Mouse (Mus musculus): Measurements from ENCODE around the gene Pnpla7. TPM values are rescaled to one million over a fixed set of nuclear protein-coding genes. Genes with fewer than 3 reads are reported as not detected.
"Not testable (repeated sequence)": the region's sequence is repeated elsewhere in the genome, so short reads cannot be mapped to it uniquely, and the experiment has no call there.

Gene Pnpla7
- polyA plus RNA-seq, 1 experiment, result 20.1 TPM

DNA sequence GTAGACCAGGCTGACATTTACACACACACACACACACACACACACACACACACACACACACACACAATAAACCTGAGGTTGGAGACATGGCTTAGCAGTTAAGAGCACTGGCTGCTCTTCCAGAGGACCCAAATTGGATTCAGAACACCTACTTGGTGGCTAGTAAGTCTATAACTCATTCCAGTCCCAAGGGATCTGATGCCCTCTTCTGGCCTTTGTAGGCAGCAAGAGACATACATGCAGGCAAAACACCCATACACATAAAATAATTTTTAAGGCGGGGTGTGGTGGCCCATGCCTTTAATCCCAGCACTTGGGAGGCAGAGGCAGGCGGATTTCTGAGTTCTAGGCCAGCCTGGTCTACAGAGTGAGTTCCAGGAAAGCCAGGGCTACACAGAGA, 31.5 kb upstream of the Pnpla7 start:
- H3K27ac ChIP-seq (ENCODE audit: insufficient read depth, low read length); H3K4me1 ChIP-seq (ENCODE audit: control insufficient read depth, insufficient read depth, low read length); H3K4me3 ChIP-seq (ENCODE audit: insufficient read depth, low read length): not testable (repeated sequence)
- peak; percentile 37; the same call in 1 of the 2 replicates for TF ChIP-seq CTCF (IDR thresholded peaks at IDR 0.05; ENCODE audit: extremely low read depth, insufficient read depth, low read length)

GRCm38 (mm10) chr2:24949421-24950188, 26.2 kb upstream of the Pnpla7 start, which contains the start of gene Zmynd19:
TSS of gene Zmynd19 (plus strand) at chr2:24949792.
- H3K27ac ChIP-seq (ENCODE audit: insufficient read depth, low read length), result no peak within 1 kb of the TSS
- H3K4me3 ChIP-seq (ENCODE audit: insufficient read depth, low read length), result peak within 1 kb of the TSS; percentile 42
- 0 out of 2 replicates have a peak, but pooled peaks cover 1% of the 10 kb centered on the region for H3K4me1 ChIP-seq (ENCODE audit: control insufficient read depth, insufficient read depth, low read length)
- TF ChIP-seq CTCF (IDR thresholded peaks at IDR 0.05; ENCODE audit: extremely low read depth, insufficient read depth, low read length) (no peak), POLR2A (IDR thresholded peaks at IDR 0.05; ENCODE audit: extremely low read depth, insufficient read depth, low read length) (no peak)

DNA sequence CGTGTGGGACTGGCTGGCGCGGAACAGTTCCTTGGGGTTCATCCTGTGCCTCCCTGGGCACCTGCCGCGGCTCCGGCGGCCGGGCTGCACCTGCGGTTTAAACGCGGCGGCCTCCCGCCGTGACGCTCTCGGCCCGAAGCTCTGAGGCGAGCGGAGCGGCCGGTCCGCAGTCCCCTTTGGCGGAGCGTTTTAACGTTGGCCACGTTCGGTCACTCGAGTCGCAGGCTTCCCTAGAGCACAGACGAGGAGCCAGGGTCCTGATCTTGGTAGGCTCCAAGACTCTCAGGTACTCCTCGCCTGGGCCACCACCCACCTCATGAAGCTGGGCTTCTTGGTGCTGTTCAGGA, 25.7 kb upstream of the Pnpla7 start:
- H3K4me1 ChIP-seq (ENCODE audit: control insufficient read depth, insufficient read depth, low read length), result 0 out of 2 replicates have a peak, but pooled peaks cover 1% of the 10 kb centered on the region
- peak overlapping the region; percentile 42 for H3K4me3 ChIP-seq (ENCODE audit: insufficient read depth, low read length)
- TF ChIP-seq CTCF (IDR thresholded peaks at IDR 0.05; ENCODE audit: extremely low read depth, insufficient read depth, low read length), result no peak
- no peak for TF ChIP-seq POLR2A (IDR thresholded peaks at IDR 0.05; ENCODE audit: extremely low read depth, insufficient read depth, low read length)
- no peak overlapping the region for H3K27ac ChIP-seq (ENCODE audit: insufficient read depth, low read length)

GRCm38 (mm10) chr2:24952537-24953055, 23.2 kb upstream of the Pnpla7 start:
- Histone ChIP-seq H3K4me1 (ENCODE audit: control insufficient read depth, insufficient read depth, low read length) (0 out of 2 replicates have a peak, but pooled peaks cover 1% of the 10 kb centered on the region), H3K27ac (ENCODE audit: insufficient read depth, low read length) (no peak overlapping the region), H3K4me3 (ENCODE audit: insufficient read depth, low read length) (no peak overlapping the region)
- TF ChIP-seq POLR2A (IDR thresholded peaks at IDR 0.05; ENCODE audit: extremely low read depth, insufficient read depth, low read length) (no peak), CTCF (IDR thresholded peaks at IDR 0.05; ENCODE audit: extremely low read depth, insufficient read depth, low read length) (no peak)

GRCm38 (mm10) chr2:24960910-24961309, 14.9 kb upstream of the Pnpla7 start:
- Histone ChIP-seq H3K4me1 (ENCODE audit: control insufficient read depth, insufficient read depth, low read length) (peaks cover 4% of the 10 kb centered on the region; the same call in 1 of the 2 replicates), H3K27ac (ENCODE audit: insufficient read depth, low read length) (no peak overlapping the region), H3K4me3 (ENCODE audit: insufficient read depth, low read length) (no peak overlapping the region)
- TF ChIP-seq POLR2A (IDR thresholded peaks at IDR 0.05; ENCODE audit: extremely low read depth, insufficient read depth, low read length) (no peak), CTCF (IDR thresholded peaks at IDR 0.05; ENCODE audit: extremely low read depth, insufficient read depth, low read length) (peak; percentile 54)

- H3K27ac ChIP-seq (ENCODE audit: insufficient read depth, low read length), result no peak within 1 kb of the TSS
- peak within 1 kb of the TSS; percentile 72 for H3K4me3 ChIP-seq (ENCODE audit: insufficient read depth, low read length)
- TF ChIP-seq POLR2A (IDR thresholded peaks at IDR 0.05; ENCODE audit: extremely low read depth, insufficient read depth, low read length) (peak; percentile 97), CTCF (IDR thresholded peaks at IDR 0.05; ENCODE audit: extremely low read depth, insufficient read depth, low read length) (peak; percentile 92)
- H3K4me1 ChIP-seq (ENCODE audit: control insufficient read depth, insufficient read depth, low read length), result peaks cover 4% of the 10 kb centered on the region; the same call in 1 of the 2 replicates
Observed at GRCm38 (mm10) chr2:24962304-24963000, 13.4 kb upstream of the Pnpla7 start, which contains the start of gene Dph7. TSS of gene Dph7 (plus strand) at chr2:24962400.

GRCm38 (mm10) chr2:24970386-24970785, 5.4 kb upstream of the Pnpla7 start:
- Histone ChIP-seq H3K27ac (ENCODE audit: insufficient read depth, low read length) (no peak overlapping the region), H3K4me3 (ENCODE audit: insufficient read depth, low read length) (no peak overlapping the region), H3K4me1 (ENCODE audit: control insufficient read depth, insufficient read depth, low read length) (no peaks in the 10 kb centered on the region; the same call in 1 of the 2 replicates)
- TF ChIP-seq POLR2A (IDR thresholded peaks at IDR 0.05; ENCODE audit: extremely low read depth, insufficient read depth, low read length), result no peak
- TF ChIP-seq CTCF (IDR thresholded peaks at IDR 0.05; ENCODE audit: extremely low read depth, insufficient read depth, low read length), result no peak

DNA sequence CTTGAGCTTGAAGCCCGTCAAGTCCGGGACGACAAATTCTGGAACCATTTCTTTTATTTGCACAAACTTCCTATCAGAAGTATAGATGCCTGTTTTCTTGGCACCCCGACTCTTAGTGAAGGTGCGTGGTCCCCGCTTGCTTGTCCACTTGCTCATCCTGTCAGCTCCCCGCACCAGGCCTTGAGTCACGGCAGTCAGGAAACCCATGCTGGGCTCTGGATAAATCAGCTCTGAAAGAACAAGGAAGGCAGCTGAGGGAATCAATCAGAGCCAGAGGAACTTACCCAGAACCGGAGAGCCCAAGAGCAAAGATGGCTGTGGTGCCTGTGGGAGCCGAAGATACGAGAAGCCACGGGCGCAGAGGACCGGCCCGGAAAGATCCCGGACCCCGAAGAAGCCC, 1.4 kb upstream of the Pnpla7 start:
- Histone ChIP-seq H3K27ac (ENCODE audit: insufficient read depth, low read length) (peak overlapping the region; percentile 5; the same call in 1 of the 2 replicates), H3K4me3 (ENCODE audit: insufficient read depth, low read length) (peak overlapping the region; percentile 74)
- H3K4me1 ChIP-seq (ENCODE audit: control insufficient read depth, insufficient read depth, low read length), result not testable (repeated sequence)

GRCm38 (mm10) chr2:24974906-24975703, 728 bp upstream of the Pnpla7 start, which contains the start of gene Mrpl41:
TSS of gene Mrpl41 (minus strand) at chr2:24975098.
- Histone ChIP-seq H3K4me3 (ENCODE audit: insufficient read depth, low read length) (peak within 1 kb of the TSS; percentile 74), H3K4me1 (ENCODE audit: control insufficient read depth, insufficient read depth, low read length) (no peaks in the 10 kb centered on the region; the same call in 1 of the 2 replicates), H3K27ac (ENCODE audit: insufficient read depth, low read length) (peak within 1 kb of the TSS; percentile 57)
- TF ChIP-seq CTCF (IDR thresholded peaks at IDR 0.05; ENCODE audit: extremely low read depth, insufficient read depth, low read length) (no peak), POLR2A (IDR thresholded peaks at IDR 0.05; ENCODE audit: extremely low read depth, insufficient read depth, low read length) (peak; percentile 91)
